Mouse (Mus musculus) liver, postnatal 0 days (tissue): ENCODE measurements around the gene Foxn3.

ENCODE experiments used
- CTCF ChIP-seq: sonication (generic); IDR thresholded peaks from 2 replicates; pipeline ENCODE4 v1.5.1; 2016; ENCODE audit warnings: antibody characterized with exemption, low read depth
- EP300 ChIP-seq: IDR thresholded peaks from 2 replicates; pipeline ENCODE4 v1.6.1; 2016; ENCODE audit warnings: antibody characterized with exemption, low read depth, mild to moderate bottlenecking

- TF ChIP-seq CTCF, result no peak
- TF ChIP-seq EP300, result no peak
Measured at GRCm38 (mm10) chr12:99527452-99527851, 35.9 kb downstream of the Foxn3 start.
